Mouse (Mus musculus): ENCODE results near the gene Ttll6.

DNA sequence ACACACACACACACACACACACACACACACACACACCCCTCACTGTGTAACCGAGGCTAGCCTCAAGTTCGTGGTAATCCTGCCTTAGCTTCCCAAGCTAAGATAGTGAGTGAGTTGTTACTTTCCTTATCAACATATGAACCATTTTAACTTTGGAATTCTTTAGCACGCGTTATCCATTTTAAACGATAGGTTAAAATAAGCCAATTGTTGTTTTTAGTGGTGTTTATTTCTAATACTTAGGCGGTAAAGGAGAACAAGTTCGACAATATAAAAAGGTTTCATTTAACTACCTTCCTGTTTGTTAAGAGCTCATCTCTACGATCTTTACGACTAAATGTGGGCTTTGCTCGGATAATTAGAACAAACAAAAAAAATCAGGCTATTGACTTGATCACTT lies 43.3 kb downstream of the Ttll6 start:
- no peak for TF ChIP-seq POLR2A (IDR thresholded peaks at IDR 0.05; ENCODE audit: borderline replicate concordance, extremely low read depth, low read depth, low read length)
- no peak for TF ChIP-seq CTCF (IDR thresholded peaks at IDR 0.05; ENCODE audit: insufficient read depth, low read length)
